Mouse (Mus musculus) urinary bladder, postnatal 36 days (tissue): Measurements from ENCODE around the gene Rnf121.

ENCODE experiments used
- DNase-seq, 2 experiments: peaks; one replicate each; pipeline ENCODE4 v3.0.0; 2022; ENCODE audit warnings: low spot score in 2 of 2, mixed read lengths in 1 of 2

Gene Rnf121

DNA sequence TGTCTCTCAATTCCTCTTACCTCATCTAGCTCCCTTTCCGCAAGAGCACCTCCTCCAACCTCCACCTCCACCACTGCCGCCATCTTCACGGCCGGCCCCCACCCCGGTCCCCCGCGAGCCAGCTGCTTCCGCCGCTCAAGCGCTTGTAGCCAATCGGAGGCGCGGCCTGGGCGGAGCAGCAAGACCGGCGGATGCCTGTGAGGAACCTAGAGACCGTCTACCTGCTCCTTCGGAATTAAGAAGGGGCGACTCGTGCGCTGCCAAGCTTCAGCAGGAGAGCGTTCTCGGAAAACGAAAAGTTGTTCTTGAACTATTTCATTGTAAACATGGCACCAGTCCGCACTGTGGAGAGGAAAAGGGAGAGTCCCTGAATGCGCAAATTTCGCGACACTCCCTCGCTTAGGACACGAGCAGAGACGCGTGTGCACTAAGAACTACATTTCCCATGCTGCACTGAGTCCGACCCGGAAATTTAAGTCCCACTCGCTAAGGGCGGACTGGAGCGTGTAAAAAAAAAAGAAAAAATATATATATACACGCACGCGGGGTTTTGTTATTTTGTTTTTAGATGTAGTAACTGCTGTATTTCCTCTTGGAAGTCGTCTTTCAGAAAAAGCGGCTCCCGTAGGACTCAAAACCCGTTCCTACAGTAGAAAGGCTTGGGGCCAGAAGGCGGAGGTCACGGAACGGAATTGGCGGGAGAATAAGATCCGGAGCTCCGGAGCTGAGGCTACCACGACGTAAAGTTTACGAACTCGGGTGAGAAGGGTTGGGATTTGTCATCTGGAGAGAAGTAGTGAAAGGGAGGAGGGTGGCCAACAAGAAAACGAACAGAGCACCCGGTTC is at the start of gene Rnf121, which contains the start of the genes Xndc1 and Xntrpc:
Rnf121 (minus strand) TSS at position 424 of the 846 bp plus-strand sequence.
Xndc1 (plus strand) TSS at position 466 of the 846 bp plus-strand sequence.
Xntrpc (plus strand) TSS at position 668 of the 846 bp plus-strand sequence.
- DNase-seq, result peak; percentile 90 to 92

DNA sequence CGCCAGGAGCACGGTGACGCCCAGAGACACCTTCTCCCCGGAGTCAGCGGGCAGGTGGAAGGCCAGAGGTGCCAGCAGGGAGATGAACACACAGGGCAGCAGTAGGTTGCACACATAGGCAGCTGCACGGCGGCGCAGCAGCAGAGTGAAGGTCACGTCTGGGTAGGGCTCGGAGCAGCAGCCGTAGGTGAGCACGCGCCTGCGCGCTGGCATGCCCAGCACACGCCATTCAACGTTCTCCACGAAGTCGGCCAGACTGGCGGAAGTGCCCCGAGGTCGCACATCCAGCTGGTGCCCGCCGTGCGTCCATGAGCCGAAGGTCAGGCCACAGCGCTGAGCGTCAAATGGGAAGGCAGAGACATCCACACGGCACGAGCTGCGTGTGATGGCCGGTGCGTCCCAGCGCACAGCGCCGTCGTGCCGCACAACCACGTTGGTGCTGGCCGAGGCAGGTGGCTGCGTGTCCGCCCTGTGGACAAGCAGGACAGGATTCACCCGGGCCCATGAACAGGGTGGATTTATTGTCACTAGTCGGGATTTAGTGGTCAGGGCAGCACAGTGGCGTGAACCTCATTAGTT is 48.0 kb upstream of the Rnf121 start:
- DNase-seq, result no peak

DNA sequence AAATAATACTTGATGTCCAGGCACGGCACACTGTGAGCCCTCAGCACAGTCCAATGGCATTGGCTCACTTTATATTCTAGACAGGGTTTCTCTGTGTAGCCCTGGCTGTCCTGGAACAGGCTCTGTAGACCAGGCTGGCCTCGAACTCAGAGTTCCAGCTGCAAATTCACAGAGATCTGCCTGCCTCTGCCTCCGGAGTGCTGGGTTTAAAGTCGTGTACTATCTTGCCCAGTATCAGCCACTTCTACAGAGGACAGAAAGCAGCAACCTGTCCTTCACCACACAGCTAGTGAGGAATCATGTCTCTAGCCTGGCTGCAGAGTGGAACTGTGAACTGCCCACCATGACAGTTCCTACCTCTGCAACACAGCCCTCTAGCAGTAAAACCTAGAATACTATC is 44.5 kb upstream of the Rnf121 start:
- DNase-seq, result no peak

DNA sequence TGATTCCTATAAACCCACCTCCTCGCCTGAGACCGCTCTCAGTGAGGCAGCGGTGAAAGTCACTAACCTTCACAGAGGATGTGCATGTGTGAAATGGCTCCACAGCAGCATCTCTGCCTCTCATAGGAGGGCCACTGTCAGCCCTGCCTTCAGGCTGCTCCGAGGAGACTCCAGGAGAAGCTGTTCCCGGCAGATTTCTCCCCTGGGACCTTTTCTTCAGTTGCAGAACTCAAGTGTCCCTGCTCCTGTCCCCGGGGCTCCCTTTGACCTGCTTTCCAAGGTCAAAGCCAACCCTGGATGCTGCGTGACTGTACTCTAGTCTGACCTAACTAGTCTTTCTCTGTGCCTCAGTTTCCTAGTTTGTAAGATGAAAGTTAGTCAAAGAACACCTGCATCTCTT is 43.9 kb upstream of the Rnf121 start, which contains the start of gene Art5:
Art5 (minus strand) TSS at position 319 of the 400 bp plus-strand sequence.
- DNase-seq, result no peak

DNA sequence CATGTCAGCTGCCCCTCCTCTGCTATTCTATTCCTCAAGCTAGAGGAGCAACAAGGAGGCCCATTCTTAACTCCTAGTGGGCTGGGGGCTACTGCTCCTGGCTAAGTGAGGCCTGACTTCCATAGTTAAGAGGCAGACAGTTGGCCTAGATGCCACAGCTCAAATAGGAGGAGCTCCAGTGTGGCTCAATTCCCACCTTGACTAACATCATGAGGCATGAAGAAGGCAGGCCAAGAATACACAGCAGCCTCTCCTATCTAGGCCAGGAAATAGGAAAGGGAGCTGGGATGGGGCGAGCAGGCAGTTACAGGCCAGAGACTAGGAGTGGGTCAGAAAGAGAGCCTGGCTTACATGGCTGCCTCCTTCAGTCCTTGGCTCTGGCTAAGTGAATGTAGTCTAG is 42.9 kb upstream of the Rnf121 start:
- no peak for DNase-seq

DNA sequence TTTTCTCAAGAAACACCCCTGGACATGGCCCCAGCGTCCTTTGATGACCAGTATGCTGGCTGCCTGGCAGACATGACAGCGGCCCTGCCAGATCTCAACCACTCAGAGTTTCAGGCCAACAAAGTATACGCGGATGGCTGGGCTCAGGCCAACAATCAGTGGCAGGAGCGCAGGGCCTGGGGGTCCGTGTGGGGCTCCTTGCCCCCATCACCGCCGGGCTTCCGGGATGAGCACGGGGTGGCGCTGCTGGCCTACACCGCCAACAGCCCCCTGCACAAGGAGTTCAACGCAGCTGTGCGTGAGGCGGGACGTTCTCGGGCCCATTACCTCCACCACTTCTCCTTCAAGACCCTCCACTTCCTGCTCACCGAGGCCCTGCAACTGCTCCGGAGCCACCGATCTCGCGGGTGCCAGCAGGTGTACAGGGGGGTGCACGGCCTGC is 41.5 kb upstream of the Rnf121 start:
- no peak for DNase-seq

DNA sequence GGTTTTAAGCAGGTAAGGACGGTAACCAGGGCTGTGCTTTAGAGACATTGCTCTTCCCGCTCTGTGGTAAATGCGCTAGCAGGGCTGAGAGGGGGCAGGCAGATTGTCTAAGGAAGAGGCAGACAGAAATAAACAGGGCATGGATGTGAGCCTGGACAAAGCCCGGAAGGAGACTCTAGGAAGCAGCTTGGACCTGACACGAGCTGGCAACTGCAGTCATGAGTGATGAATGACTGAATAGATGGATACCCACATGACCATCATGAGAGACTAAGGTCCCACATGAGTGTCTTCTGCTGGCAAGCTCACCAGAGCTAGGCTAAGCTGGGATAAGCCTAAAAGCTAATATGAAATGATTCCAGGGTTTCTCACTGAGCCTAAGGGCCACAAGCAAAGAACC is 38.9 kb upstream of the Rnf121 start:
- no peak for DNase-seq

DNA sequence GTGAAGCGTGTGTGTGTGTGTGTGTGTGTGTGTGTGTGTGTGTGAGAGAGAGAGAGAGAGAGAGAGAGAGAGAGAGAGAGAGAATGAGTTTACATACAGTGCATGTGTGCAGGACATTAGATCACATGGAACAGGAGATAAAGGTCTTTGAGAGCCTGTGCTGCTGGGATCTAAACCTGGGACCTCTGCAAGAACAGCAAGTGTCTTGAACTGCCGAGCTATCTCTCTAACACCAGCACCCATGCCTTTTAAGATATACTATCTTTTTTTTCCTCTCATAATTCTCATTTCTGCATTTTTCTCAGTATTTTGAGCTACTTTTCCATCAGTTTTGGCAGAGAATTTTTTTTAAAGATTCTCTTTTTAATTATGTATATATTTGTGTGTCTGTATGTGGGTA is 38.3 kb upstream of the Rnf121 start:
- no peak for DNase-seq

DNA sequence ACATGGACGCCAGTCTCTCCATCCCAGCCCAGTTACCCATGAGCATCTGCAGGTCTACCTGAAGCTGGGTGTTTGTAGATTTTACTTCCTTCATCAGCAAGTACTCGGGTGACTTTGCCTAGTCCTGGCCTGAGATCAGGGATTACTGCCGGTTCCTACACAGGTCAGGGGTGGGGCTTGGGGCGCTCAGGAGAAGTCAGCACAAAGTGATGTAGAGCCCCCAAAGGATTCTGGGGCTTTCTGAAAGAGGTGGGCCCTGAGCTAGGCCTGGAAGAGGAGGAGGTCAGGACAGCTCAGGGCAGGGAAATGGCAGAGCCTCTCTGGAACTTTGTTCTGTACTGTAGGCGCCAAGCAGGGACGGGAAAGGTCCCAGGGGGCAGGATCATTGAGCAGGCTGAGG is 37.4 kb upstream of the Rnf121 start:
- no peak for DNase-seq

DNA sequence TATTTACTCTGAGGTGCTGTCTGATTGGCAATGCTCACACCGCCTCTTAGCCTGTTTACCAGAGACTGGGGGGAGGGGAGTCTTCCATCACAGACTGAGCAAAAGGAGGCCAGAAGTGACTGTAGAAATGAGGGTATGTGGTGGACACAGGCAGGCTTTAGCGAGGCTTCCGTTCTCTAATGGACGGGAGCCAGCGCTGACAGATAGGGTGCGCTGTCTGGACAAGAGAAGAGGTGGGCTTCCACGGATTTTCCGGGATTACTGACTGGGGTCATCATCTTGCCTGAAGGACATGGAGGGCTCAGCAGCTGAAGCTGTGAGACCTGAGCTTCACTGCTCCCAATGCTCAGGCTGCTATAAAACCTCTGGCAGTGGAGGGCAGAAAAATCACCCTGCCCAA is 37.0 kb upstream of the Rnf121 start:
- DNase-seq, result no peak

DNA sequence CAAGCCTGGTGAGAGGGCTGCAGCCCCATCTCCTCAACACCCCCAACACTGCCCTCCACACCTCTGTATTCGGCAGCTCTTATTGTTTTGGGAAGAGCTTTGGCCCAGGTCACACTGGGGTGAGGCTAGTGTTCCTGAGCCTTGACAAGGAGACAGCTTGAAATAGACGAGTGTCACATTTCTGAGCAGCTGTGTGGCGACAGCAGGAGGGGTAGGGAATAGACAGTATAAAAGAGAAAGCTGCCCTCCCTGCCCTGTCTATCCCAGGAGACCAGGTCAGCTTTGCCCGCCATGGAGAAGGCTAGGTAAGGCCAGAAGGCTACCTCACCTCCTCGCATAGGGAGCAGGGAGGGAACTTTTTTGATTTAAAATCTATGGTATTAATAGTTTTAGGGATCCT is 36.2 kb upstream of the Rnf121 start, which contains the start of gene Art1:
Art1 (plus strand) TSS at position 257 of the 400 bp plus-strand sequence.
- DNase-seq, result no peak

DNA sequence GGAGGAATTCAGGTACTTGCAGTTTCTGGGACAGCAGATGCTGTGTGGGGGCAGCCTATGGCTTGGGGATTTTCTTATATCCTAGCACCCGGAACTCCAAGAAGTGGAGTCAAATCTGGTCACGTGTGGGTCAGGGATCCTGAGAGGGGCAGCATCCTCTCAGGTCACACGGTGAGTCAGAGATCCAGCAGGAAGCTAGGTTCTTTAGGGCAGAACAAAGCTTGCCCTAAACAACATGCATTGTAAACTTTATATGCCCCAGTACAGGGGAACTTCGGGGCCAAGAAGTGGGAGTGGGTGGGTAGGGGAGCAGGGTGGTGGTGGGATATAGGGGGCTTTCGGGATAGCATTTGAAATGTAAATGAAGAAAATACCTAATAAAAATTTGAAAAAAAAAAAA is 35.6 kb upstream of the Rnf121 start:
- DNase-seq, result no peak

DNA sequence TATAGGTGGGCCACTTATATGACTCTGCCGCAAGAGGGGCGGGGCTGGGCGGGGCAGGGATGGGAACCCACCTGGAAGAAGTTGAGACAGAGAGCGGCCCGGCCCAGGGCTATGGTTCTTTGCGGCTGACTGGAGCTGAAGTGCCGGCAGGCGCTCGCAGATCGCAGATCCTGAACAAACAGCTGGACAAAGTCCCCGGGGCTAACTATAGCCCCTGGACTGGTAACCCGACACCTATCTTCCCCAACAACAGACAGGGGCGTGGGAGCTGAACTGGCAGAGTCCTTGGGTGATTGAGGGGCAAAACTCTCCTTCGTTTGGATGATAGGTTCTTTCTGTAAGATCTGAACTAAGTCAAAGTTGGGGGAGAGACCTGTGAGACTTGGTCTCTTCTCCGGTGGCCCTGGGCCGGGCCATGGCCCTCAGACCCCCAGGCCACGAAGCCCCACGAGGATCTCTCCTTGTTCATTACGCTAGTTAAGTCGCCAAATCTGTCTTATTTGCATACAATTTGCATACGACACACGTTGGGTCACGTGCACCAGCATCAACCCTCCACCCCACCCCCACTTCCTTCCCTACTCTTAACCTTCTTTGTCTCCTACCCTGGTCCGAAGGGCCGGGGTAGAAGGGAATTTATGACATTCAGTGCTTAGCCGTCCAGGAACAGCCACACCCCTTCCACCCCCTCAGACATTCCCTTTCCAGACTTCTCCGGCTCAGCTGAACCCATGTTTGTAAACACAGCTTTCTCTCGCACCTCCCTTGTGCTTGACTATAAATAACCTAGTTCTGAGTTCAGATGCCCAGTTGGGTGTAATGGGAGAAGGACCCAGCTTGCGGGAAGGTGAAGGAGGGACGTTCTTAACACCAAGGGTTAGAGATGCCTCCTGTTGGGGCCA is 34.7 kb upstream of the Rnf121 start:
- DNase-seq, result no peak

DNA sequence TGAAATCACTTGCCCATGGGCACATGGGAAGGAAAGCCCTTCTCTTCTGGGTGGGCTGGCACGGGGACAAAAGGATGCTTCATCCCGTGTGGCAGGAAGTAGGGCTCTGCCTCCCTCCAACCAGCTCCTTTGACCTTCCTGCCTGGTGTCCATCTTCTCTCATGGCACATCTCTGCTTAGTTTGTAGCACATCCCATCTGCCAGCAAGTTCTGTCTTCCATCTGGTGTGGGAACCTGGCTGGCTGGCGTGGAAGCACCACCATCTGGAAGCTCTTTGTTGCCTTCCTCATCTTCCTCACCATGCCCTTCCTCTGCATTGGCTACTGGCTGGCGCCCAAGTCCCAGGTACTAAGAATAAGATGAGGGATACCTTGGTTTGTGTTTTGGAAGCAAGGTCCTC is 22.1 kb upstream of the Rnf121 start:
- DNase-seq, result no peak

DNA sequence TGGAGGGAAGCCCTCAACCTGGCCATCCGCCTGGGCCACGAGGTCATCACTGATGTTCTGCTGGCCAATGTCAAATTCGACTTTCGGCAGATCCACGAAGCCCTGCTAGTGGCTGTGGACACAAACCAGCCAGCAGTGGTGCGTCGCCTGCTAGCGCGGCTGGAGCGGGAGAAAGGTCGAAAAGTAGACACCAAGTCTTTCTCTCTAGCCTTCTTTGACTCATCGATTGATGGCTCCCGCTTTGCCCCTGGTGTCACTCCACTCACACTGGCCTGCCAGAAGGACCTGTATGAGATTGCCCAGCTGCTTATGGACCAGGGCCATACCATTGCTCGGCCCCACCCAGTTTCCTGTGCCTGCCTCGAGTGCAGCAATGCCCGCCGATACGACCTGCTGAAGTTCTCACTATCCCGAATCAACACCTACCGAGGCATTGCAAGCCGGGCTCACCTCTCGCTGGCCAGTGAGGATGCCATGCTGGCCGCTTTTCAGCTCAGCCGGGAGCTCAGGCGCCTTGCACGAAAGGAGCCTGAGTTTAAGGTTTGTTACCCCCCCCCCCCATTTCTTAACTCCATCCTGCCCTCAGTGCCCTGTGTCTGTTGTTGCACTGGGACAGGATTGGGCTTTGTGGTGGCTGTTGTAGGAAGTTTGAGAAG is 18.9 kb upstream of the Rnf121 start:
- no peak for DNase-seq

DNA sequence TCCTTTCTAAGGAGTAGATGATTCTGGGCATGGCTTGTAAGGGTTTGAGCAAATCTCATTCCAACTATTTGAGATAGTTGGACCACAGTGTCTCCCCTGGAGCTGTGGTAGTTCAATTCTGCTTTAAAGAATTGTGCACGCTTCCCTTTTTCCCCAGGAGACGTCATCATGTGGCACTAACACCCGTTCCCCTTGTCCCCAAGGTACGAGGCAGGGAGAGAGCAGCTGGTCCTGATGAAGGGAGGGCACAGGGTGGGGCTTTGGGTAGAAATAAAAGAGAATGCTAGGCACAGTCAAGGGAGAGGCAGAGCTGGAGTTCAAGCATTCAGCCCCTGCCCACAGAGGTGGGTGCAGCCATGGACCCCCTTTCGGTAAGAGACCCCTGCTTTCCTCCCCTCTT is 17.5 kb upstream of the Rnf121 start, which contains the start of gene Trpc2:
Trpc2 (plus strand) TSS at position 301 of the 400 bp plus-strand sequence.
- no peak for DNase-seq

DNA sequence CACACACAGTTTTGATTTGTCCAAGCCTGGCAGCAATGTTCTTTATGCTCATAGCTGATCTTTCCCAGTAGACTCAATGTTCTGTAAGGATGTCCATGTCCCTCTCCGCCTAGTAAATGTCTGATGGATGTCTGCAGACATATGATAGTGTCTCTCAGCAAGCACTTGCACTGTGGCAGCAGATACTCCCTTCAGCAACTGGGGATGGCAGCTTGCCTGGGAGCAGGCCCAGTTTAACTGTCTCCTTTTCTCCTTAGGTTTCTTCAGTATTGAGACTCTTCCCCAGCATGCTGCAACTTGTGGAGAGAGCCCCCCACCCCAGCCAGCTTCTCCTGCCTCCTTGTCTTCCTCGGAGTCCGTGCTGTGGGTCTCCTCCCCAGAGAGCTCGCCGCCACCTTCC is 16.5 kb upstream of the Rnf121 start:
- DNase-seq, result no peak

DNA sequence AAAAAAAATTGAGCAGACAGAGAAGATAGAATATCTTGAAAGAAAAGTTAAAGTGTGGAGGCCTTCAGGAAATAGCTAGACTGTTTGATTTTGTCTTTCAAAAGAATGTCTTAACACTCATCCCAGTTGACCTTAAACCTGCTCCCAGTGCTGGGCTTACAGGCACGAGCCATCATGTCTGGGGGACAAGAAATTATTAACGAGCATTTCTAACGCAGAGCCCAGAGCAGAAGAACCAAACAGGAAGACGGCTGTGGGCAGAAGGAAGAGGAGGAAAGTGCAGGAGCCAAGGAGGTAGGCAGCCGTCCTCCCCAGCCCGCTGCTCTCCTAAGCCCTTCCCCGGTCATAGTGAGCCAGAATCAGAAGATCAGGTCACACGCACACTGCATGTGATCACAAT is 15.0 kb upstream of the Rnf121 start:
- no peak for DNase-seq

DNA sequence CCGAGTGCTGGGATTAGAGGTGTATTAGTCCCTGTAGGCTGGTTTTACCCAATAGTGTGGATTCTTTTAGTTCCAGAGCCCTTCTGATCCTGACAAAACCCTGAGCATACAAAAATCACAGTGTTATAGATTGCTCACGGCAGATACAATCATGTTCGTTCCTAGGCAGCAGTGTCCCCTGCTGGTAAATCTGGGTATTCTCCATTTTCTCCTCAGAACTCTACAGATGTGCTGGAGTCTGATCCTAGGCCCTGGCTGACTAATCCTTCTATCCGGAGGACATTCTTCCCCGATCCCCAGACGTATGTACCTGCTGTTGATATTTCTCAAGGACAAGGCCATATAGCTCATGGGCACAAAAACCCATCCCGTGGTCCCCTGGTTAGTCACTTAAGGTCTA is 13.2 kb upstream of the Rnf121 start:
- peak in 1 of 2 experiments; percentile 14 for DNase-seq

DNA sequence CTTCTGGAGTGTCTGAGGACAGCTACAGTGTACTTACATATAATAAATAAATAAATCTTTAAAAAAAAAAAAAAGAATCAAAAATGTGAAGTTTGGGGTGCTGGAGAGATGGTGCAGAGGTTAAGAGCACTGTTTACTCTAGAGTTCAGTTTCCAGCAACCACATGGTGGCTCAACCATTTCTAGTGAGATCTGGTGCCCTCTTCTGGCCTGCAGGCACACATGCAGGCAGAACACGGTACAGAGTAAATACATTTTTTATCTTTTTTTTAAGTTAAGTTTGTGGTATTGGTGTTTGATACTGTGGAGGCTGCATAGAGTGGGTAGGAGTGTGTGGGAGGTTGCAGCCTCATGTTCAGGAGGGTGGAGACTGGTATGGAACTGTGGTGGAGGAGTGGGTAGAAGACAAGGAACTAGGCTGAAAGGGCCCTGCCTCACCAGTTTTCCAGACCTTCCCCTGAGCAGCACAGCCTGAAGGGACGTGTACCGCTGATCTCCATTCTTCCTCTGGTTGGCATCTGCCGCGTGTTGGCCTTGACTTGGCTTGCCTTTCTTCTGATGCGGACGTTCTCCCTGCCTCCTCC is 11.5 kb upstream of the Rnf121 start:
- no peak for DNase-seq

DNA sequence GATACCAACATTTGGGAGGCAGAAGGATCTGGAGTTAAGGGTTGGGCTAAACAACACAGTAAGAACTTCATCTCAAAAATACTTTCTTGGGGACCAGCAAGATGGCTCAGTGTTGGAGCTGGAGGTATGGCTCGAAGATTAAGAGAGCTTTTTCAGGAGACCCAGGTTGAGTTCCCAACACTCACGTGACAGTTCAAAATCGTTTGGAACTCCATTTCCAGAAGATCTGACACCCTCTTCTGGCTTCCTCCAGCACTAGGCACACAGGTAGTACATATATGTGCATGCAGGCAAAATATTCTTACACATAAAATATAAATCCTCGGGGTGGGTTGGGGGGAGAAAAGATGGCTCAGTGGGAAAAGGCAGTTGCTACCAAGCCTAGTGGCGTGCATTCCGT is 1.1 kb upstream of the Rnf121 start:
- no peak for DNase-seq
